Mouse (Mus musculus): ENCODE measurements around the gene Cd46. TPM values are rescaled to one million over a fixed set of nuclear protein-coding genes. Genes with fewer than 3 reads are reported as not detected.

Gene Cd46
- total and polyA plus RNA-seq, 3 experiments, result 0.19 to 1.6 (median 1.5) TPM

DNA sequence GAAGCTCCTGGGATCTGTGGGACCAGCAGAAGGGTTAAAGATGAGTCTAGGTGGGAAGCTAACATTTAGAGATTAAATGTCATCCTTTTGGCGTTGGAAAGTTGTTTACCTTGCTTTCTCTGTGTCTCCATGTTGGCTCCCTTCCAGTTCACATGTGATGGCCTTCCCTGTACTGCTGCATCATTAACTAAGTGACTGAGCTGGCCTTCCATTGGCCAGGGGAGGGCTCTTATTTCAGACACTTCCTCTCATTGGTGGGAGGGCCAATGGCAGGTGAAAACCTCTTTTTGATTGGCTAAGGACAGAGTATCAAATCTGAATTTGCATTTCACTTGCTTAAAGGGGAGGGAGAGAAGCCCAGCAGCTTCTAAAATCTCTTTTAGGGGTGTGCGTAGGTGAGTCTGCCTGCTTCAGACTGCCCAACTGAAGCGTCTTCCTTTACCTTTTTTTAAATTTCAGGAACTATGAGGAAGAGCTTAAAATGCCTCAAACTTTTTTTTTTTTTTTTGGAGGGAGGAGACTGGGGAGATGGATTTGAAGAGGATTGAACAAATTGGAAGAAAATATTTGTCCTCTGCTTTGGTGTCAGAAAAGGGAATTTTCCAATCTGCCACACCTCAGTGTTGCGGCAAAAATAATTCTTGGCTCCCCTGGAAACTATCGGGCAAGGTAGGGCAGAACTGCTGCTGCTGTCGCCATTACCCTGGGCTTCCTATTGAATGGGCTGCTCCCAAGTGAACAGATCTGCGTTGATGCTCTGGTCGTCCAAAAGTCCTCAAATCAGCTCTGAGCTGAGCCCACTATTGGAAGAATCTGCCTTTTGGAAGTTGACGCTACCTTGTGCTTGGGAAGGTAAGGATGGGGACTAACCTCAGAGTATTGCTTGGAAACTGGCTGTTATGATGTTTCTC, 73.7 kb downstream of the Cd46 start:
- peak; percentile 92 for DNase-seq

DNA sequence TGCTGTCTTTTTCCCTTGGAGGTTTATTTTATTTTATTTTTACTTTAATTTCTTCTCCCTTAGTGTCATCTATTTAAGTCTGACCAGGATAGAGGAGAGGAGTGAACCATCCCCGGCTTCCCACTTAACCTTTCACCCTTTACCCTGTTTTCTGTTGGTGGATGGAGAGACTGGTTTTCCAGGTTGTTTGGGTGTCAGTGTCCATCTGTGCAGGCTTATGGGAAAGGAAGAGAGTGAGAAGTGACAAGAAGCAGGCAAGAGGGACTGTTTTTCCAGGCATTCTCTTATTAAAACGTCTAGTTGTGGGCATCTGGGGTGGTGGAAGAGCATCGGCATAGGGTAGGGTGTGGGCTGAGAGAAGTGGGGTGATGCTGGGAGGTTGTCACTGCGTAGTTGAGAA, 74.4 kb downstream of the Cd46 start:
- no peak for DNase-seq

DNA sequence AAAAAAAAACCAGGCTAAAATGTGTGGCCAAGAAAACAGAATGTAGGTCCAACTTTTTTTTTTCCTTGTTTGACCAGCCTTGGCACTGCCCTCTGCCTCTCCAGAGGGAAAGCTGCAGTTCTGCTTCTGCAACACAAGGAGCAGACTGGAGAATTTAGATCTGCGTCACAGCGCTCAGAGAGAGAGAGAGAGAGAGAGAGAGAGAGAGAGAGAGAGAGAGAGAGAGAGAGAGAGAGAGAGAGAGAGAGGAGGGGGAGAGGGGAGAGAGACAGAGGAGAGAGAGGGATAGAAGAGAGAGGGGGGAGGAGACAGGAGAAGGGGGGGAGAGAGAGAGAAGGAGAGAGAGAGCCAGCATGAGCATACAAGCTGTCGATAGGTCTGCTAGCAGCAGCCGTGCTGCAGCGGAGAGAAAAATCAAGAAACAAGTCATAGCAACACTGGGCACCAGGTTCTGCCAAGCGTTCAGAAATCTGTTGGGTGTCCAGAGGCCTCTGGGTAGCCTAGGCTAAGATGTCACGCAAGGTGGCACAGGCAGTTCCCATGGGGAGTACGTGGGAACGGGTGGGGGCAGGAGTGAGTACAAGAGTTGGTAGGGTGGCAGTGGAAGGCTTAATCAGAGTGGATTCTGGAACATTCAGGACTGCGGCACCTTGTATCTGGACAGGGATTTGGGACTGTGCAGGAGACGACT, 75.1 kb downstream of the Cd46 start:
- peak; percentile 83 for DNase-seq

DNA sequence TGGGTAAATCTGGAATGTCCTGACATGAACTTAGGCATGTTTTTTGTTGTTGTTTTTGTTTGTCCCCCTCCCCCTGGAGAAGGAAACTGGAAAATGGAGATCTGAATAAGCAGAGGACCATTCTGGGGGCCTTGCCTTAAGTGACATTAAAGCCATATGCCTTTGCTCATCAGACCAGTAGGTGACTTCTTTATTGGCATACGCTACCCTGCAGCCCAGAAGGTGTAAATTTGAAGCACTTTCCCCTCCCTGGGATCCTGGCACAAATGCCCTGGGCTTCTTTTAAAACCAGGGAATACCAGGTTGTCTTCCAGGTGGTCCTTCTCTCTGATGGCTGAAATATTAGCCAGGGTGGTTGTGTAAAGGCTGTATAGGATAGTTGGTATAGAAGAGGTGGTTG, 76.8 kb downstream of the Cd46 start:
- DNase-seq, result no peak

DNA sequence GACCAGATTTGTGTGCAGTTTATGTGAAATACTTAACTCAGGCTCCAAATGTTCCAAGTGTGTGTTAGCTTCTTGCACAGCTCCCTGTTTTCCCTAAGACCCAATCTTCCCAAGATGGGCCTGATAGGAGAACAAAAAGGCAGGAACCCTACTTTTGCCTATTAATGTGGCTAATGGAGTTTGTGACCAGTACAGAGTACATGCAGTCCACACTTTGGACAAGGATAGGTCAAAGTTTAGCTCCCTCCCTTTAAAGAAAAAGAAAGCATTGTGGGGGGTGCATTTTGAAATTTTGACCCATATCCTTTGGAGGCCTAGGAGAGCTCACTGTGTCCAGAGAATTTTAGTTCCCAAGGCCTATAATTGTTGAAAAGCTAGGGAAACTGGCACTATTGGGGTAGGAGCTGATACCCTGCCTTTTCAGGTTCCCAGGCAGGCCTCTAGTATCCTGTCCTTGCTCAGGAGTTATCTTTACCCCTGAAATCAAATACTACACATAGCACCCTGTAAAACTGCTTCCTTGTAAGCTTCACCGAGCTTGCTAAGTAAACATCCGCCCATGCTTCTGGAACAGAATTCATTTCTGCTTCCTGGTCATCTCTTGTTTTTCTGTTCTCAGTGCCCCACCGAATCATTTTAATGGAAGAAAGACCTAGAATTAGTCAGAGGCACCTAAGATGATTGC, 77.7 kb downstream of the Cd46 start:
- no peak for DNase-seq

DNA sequence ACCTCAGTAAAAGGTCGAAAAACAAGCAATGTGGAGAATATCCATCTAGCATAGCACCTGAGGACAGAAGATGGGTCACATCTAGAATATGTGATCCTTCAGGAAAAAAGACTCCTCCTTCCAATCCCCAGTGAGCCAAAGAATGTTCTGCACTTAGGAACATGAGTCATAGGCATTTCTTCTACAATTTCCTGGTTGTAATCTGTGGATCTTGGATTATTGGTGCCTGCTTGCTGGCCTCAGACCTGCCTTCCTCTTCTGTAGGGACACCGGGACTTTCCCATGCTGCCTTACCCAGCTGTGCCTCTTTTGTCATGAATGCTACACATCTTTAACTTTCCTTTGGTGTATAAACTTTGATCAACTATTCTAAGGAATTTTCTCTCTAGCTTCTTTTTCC, 79.5 kb downstream of the Cd46 start:
- no peak for DNase-seq

DNA sequence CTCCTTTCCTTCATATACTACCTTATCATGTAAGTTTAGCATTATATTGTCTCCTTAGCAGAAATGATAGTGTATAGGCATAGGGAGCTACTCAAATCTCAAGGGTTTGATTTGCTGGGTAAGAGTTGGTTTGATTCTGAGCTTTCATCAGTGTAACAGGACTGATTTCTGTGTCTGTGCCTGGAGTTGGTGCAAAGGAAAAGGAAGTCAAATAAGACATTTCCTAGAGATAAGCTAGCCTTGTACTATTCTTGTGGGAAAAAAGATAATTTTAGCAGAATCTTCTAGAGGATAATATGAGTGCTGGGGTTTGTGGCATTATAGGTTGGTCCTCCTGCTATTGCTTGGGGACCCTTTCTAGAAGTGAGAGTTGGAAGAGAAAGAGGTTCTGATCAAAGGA, 85.8 kb downstream of the Cd46 start:
- DNase-seq, result no peak

DNA sequence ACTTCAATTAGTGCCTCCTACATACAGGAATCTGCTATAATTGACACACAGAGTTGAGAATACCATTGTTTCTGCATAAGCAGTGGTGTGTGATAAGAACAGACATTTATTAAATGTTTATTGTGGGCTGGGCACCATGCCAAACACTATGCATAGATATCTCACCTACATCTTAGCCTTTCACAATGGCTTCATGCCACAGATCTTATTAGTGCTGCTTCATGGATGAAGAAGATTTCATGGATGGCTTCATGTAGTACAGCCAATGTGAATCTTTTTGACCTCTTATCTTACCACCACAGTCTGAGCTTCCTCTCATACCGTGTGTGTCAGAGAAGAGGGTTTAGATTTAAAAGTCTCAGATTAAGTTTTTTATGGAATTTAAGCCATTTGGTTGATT, 87.9 kb downstream of the Cd46 start:
- DNase-seq, result no peak

DNA sequence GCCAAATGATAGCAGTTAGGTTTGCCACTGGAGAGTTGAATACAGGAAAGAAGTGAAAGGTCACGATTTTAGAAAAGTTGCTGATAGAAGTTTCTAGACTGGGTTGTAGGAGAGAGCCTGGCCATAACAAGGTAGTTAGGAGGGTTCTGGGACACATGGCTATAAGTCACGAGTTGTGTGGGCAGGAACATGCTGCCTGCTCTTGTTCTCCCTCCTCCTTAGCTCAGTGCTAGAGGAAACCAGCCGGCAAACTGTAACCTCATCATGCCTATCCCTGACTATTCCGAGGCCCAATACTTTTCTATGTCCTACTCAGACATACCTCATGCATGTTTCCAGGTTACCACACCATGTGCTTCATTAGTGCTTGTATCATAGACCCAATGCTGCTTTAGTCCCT, 88.7 kb downstream of the Cd46 start:
- DNase-seq, result no peak

DNA sequence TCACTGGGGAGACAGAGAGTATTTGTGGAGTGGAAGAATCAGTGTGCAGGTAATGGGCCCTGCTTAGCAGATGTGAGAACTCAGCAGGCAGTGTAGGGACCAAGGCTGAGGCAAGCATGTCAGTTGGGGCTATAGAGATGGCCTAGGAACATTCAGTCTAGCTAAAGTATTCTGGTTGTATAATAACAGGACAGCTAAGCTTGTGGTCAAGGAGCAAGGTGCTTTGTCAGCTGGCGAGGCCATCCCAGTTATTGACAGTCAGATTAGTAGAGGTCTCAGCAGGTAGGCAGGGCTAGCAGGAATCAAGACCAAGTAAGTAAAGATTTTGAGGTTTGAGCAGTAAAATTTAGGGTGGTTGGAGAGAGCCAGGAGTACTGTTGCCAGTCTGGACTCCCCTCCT, 93.7 kb downstream of the Cd46 start:
- DNase-seq, result no peak

DNA sequence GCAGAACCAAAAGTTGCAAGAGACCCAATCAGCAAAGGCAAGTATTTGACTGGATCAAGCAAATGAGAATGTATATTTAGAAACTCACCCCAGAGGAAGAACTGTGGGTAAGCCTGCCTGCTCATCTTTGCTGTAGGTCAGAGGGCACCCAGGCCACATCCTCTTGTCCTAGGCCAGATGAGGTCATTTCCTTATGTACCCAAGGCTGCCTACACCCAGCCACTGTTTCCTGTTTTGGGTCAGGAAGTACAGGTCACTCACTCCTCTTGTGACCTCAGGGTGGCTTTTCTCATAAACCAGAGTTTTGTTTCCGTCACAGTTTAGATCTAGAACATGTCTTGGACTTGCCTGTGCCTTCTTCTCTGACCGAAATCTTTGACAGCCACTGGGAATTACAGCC, 96.9 kb downstream of the Cd46 start:
- DNase-seq, result peak; percentile 76

DNA sequence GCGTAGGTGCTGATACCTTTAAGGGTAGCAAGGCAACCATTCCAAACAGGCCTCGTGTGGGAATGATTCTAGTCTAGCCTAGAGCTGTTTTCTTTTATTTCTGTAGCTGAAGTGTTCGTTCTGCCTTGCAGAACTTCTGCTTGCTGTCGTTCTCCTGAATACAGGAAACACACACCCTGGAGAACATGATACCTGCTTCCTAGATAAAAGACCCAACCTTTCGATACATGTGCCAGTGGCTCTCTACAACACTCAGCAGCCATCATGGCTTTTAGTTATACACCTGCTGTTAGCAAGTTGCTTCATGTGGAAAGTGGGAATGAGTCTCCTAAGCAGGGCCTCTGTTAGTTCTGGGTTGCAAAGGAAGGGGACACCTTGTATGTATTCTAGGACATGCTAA, 97.8 kb downstream of the Cd46 start:
- DNase-seq, result no peak

DNA sequence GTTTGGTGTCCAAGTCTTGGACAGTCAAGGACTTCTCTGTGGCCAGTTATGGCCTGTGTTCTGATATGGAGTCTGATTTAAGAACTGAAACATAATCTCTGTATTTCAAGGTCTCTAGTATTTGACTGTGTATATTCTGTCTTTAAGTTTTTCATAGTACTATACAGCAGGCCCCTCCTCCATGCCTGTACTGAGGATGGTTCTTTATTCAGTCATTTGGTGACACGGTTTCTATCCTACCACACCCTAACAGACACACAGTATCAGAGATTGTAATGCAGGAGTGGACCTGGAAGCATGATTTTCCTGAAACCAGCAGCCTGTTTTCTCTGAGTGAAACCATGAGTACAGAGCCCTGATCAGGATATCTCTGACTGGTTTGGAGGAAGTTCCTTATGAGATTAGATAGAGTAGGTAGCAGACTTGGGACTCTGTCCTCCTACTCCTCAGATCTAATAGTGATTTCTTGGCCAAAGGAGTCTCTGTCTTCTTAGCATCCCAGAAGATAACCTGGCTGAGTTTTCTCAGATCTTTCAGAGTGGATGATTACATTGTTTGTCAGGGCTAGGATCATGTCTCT, 98.5 kb downstream of the Cd46 start:
- no peak for DNase-seq

DNA sequence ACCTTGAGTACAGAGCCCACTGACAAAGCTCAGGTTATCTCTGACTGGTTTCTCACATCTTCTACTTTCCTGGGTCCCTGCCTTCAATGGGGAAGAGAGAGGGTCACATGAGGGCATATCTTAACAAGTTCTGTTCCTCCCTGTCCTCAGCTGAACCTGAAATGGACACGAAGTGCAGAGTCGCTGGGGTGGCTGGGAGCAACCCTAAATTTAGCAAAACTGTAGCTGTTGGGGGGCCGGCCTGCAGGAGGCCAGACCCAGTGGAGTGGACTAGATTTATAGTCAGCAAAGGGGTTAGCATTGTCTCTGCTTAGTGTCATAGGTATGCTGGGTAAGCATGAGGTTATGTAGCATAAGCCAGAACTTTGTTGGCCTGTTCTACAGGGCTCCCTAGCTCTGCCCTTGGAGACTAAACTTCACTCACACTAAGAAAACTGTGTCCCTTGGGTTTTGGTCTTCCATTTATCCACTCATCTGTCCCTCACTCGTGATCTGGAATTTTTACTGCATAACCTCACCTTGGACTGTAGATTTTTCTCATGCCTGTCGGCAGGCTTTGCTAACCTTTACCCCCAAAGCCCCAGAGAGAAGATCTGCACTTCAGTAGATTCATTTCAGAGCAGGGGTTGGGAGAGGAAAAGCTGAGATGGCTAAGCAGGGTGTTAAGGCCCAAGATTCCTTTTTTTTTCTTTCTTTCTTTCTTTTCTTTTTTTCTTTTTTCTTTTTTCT, 99.3 kb downstream of the Cd46 start:
- no peak for DNase-seq

DNA sequence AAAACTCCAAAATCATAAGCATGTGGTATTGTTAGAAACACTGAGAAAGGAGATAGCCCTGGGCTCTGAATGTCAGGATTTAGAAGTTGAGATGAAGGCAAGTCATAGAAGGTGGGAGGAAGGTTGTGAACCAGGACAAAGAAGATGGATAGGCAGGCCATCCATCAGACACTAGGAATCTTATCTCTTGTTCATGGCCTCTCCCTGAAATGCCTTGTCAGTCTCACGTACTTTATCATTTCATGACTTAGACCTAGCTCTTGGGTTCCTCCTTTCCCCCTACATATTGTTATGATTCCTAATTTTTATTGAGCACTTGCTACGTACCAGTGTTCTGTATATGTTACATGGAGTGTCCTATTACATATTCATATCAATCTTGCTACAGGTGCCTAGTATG, 100.4 kb downstream of the Cd46 start:
- no peak for DNase-seq

DNA sequence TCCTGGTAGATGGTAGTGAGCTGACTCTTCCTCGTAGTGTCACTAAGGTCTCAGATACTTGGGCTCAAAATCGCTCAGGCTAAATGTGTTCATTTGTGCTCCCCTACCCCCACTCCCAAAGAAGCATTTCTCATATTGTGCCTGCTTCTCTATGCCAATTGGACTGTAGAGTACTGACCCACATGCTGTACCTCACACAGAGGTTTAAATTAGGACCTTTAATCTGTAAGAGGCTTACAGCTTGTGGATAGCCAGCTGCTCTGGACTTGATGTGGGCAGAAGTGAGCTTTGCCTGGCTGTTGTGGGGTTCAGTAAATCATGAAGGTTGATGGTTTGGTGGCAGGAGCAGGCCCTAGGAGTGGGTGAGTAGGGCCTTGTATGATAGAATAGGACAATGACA, 101.1 kb downstream of the Cd46 start:
- no peak for DNase-seq

DNA sequence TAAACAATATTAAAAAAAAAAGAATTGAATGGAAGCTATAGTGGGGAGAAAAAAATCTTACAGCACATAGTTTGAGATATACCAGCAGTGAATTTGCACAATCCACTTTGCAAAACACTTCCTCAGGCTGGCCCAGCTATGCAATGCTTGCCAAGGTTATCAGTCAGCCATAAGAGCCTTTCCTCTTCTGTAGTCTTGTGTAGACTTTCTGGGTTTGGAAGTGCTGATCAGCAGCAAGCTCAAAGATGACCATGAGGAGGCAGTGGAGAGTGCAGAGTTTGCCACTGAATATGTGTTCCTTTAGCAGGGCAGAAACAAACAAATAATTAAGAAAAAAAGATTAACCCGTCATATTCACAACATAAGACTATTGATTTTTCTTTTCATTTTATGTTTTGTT, 103.0 kb downstream of the Cd46 start:
- no peak for DNase-seq

Small RNA genes lying within 50 kb of the gene (microRNA-seq; reads per million reads assigned to microRNA genes)
- gene Mir29b-2 (35.8 to 38.9 reads per million in 2 experiments), gene Mir29c (1,346 to 1,531 reads per million in 2 experiments)

Other genes with a start within 250 kb of the Cd46 start
- 10 to 100 TPM; 36.3 to 56.0 TPM for gene Cd34, start 153.4 kb downstream of the Cd46 start, total RNA-seq (2021)
- gene Cd34, start 153.4 kb downstream of the Cd46 start, polyA plus RNA-seq (2012; rRNA removed), result 12.6 and 12.7 TPM in 2 replicates
- gene Cr1l, start 39.3 kb upstream of the Cd46 start, total RNA-seq (2021), result 10 to 100 TPM; 83.0 to 86.5 TPM
- 29.4 and 50.1 TPM in 2 replicates for gene Cr1l, start 39.3 kb upstream of the Cd46 start, polyA plus RNA-seq (2012; rRNA removed)
- gene Cr2, start 84.5 kb upstream of the Cd46 start, total RNA-seq (2021), result 1 to 10 TPM in 1 of 2 experiments, not detected in 1; 1.0 TPM
- not detected in 2 replicates for gene Cr2, start 84.5 kb upstream of the Cd46 start, polyA plus RNA-seq (2012; rRNA removed)

Data from adrenal gland, adult 2 months (tissue).